Mouse (Mus musculus): ENCODE results near the gene Kti12. TPM values are rescaled to one million over a fixed set of nuclear protein-coding genes. Genes with fewer than 3 reads are reported as not detected.

The Kti12 gene
- polyA plus RNA-seq (2012; rRNA removed), result 34.6 and 37.4 TPM in 2 replicates

GRCm38 (mm10) chr4:108847715-108848504 is at the start of gene Kti12:
Gene Kti12 (plus strand): TSS chr4:108847785.

GRCm38 (mm10) chr4:108832916-108833827 is 14.4 kb upstream of the Kti12 start, which contains the start of gene Btf3l4:
Gene Btf3l4 (minus strand): TSS chr4:108833614.

GRCm38 (mm10) chr4:108834115-108834970 is 13.2 kb upstream of the Kti12 start, which contains the start of gene Txndc12:
Gene Txndc12 (plus strand): TSS chr4:108834601.

GRCm38 (mm10) chr4:108848505-108848848 is 892 bp downstream of the Kti12 start, which contains the start of gene A730015C16Rik:
Gene A730015C16Rik (minus strand): TSS chr4:108848619.

GRCm38 (mm10) chr4:108878963-108879822 is 31.6 kb downstream of the Kti12 start, which contains the start of gene Rab3b:
Gene Rab3b (plus strand): TSS chr4:108879063.

Other genes starting within 250 kb of the Kti12 start
- gene Cc2d1b, start 227.8 kb upstream of the Kti12 start, polyA plus RNA-seq (2012; rRNA removed), result 32.9 and 33.4 TPM in 2 replicates
- 0.13 and 0.45 TPM in 2 replicates for gene 3110021N24Rik, start 128.1 kb upstream of the Kti12 start, polyA plus RNA-seq (2012; rRNA removed)
- gene Zfyve9, start 67.0 kb upstream of the Kti12 start, polyA plus RNA-seq (2012; rRNA removed), result 2.4 and 3.1 TPM in 2 replicates
- 5.7 and 7.1 TPM in 2 replicates for gene Btf3l4, start 14.2 kb upstream of the Kti12 start, polyA plus RNA-seq (2012; rRNA removed)
- gene Txndc12, start 13.2 kb upstream of the Kti12 start, polyA plus RNA-seq (2012; rRNA removed), result 10.1 and 10.4 TPM in 2 replicates
- gene A730015C16Rik, start 834 bp downstream of the Kti12 start, polyA plus RNA-seq (2012; rRNA removed), result 0.17 TPM in 1 of 2 replicates, not detected in the other
- gene Rab3b, start 31.3 kb downstream of the Kti12 start, polyA plus RNA-seq (2012; rRNA removed), result 36.2 and 46.1 TPM in 2 replicates
- 13.2 and 15.3 TPM in 2 replicates for gene Nrd1, start 152.9 kb downstream of the Kti12 start, polyA plus RNA-seq (2012; rRNA removed)

Data from colon, adult 2 months (tissue).